Mouse (Mus musculus) midbrain, embryonic 16.5 days (tissue): ENCODE results near the gene Faap24. TPM values are rescaled to one million over a fixed set of nuclear protein-coding genes. Genes with fewer than 3 reads are reported as not detected.

Experiments used
- ATAC-seq: fragments of 200-750 bp; cut with Nextera tagmentation; 2 replicates; pipeline ENCODE4 v1.8.0; 2017; ENCODE audit warnings: moderate TSS enrichment
- H3K27ac ChIP-seq: fragments of 300-500 bp; sonication (generic); 2 replicates; pipeline ENCODE4 v1.5.1; 2014; ENCODE audit warnings: mild to moderate bottlenecking, low read length, mixed read lengths
- H3K27me3 ChIP-seq: fragments of 300-500 bp; sonication (generic); 2 replicates; pipeline ENCODE4 v1.6.1; 2014; ENCODE audit warnings: low read depth, low read length, mixed read lengths; ENCODE audit not compliant: control insufficient read depth, insufficient read depth
- H3K36me3 ChIP-seq: fragments of 300-500 bp; sonication (generic); 2 replicates; pipeline ENCODE4 v1.6.1; 2014; ENCODE audit warnings: mild to moderate bottlenecking, low read length, moderate library complexity, mixed read lengths; ENCODE audit not compliant: control insufficient read depth, insufficient read depth
- H3K4me1 ChIP-seq: fragments of 300-500 bp; sonication (generic); 2 replicates; pipeline ENCODE4 v1.6.1; 2014; ENCODE audit warnings: mild to moderate bottlenecking, low read length, mixed read lengths; ENCODE audit not compliant: control insufficient read depth, insufficient read depth
- H3K4me2 ChIP-seq: fragments of 300-500 bp; sonication (generic); 2 replicates; pipeline ENCODE4 v1.6.1; 2014; ENCODE audit warnings: mild to moderate bottlenecking, low read length, mixed read lengths
- H3K4me3 ChIP-seq: fragments of 300-500 bp; sonication (generic); 2 replicates; pipeline ENCODE4 v1.5.1; 2014; ENCODE audit warnings: low read depth, mild to moderate bottlenecking, low read length, moderate library complexity, mixed read lengths
- H3K9ac ChIP-seq: fragments of 300-500 bp; sonication (generic); 2 replicates; pipeline ENCODE4 v1.6.1; 2014; ENCODE audit warnings: low read depth, low read length, mixed read lengths
- H3K9me3 ChIP-seq: fragments of 300-500 bp; sonication (generic); replicated peaks from 2 replicates; pipeline ENCODE4 v1.6.1; 2014; ENCODE audit warnings: mild to moderate bottlenecking, low read length, mixed read lengths; ENCODE audit not compliant: control insufficient read depth, poor library complexity, severe bottlenecking
- WGBS: fragments of 180-500 bp; shearing (Covaris S2); extraction: QIAGEN DNeasy Blood & Tissue Kit; methylation state at CpG from one replicate; pipeline ENCODE4 v1.1.7; 2014; 5-methylcytosine and 5-hydroxymethylcytosine counted together
- polyA plus RNA-seq: library from polyadenylated mRNA; unstranded; fragments of >200 nt; fragmentation: Nextera tagmentation; extraction: Ambion mirVana; gene quantifications from 2 replicates; pipeline ENCODE4 v1.2.1, GENCODE M21; 2015

The Faap24 gene
- polyA plus RNA-seq, 1 experiment from 2014 or later: 17.7 TPM

GRCm38 (mm10) chr7:35355303-35355872 is 41.2 kb downstream of the Faap24 start:
- H3K27ac ChIP-seq: no peak overlapping the region
- H3K9ac ChIP-seq: no peak overlapping the region
- H3K9me3 ChIP-seq: no peaks in the 10 kb centered on the region
- WGBS: 85% methylated on average over 5 of the region's 5 CpGs
- H3K27me3 ChIP-seq: no peaks in the 10 kb centered on the region
- H3K4me1 ChIP-seq: no peaks in the 10 kb centered on the region
- no peak overlapping the region for H3K4me3 ChIP-seq
- H3K4me2 ChIP-seq: no peak overlapping the region
- H3K36me3 ChIP-seq: no peaks in the 10 kb centered on the region
- no peak for ATAC-seq

- Histone ChIP-seq H3K4me3 (no peak overlapping the region), H3K4me2 (no peak overlapping the region), H3K4me1 (no peaks in the 10 kb centered on the region), H3K27ac (no peak overlapping the region), H3K9me3 (no peaks in the 10 kb centered on the region), H3K27me3 (no peaks in the 10 kb centered on the region), H3K9ac (no peak overlapping the region), H3K36me3 (no peaks in the 10 kb centered on the region)
- 91% methylated on average over 15 of the region's 15 CpGs for WGBS
- no peak for ATAC-seq
Observed at GRCm38 (mm10) chr7:35353306-35353705, 43.3 kb downstream of the Faap24 start.

GRCm38 (mm10) chr7:35351155-35351554 is 45.5 kb downstream of the Faap24 start:
- no peaks in the 10 kb centered on the region for H3K36me3 ChIP-seq
- 92% methylated on average over 3 of the region's 3 CpGs for WGBS
- no peak overlapping the region for H3K4me3 ChIP-seq
- no peak overlapping the region for H3K27ac ChIP-seq
- H3K4me1 ChIP-seq: no peaks in the 10 kb centered on the region
- H3K9me3 ChIP-seq: no peaks in the 10 kb centered on the region
- no peak for ATAC-seq
- no peak overlapping the region for H3K9ac ChIP-seq
- no peaks in the 10 kb centered on the region for H3K27me3 ChIP-seq
- no peak overlapping the region for H3K4me2 ChIP-seq

- Histone ChIP-seq H3K4me3 (no peak overlapping the region), H3K9ac (no peak overlapping the region), H3K4me2 (no peak overlapping the region), H3K27ac (no peak overlapping the region), H3K36me3 (no peaks in the 10 kb centered on the region), H3K4me1 (no peaks in the 10 kb centered on the region), H3K27me3 (no peaks in the 10 kb centered on the region), H3K9me3 (no peaks in the 10 kb centered on the region)
- ATAC-seq: no peak
- 93% methylated on average over 8 of the region's 8 CpGs for WGBS
Observed at GRCm38 (mm10) chr7:35349886-35350684, 46.6 kb downstream of the Faap24 start.

GRCm38 (mm10) chr7:35349022-35349421 is 47.6 kb downstream of the Faap24 start:
- ATAC-seq: no peak
- H3K9me3 ChIP-seq: no peaks in the 10 kb centered on the region
- H3K36me3 ChIP-seq: no peaks in the 10 kb centered on the region
- no peak overlapping the region for H3K27ac ChIP-seq
- H3K4me3 ChIP-seq: no peak overlapping the region
- H3K27me3 ChIP-seq: no peaks in the 10 kb centered on the region
- no peak overlapping the region for H3K4me2 ChIP-seq
- WGBS: 85% methylated on average over 4 of the region's 4 CpGs
- no peak overlapping the region for H3K9ac ChIP-seq
- no peaks in the 10 kb centered on the region for H3K4me1 ChIP-seq

- Histone ChIP-seq H3K27ac (no peak overlapping the region), H3K27me3 (no peaks in the 10 kb centered on the region), H3K9ac (no peak overlapping the region), H3K4me1 (no peaks in the 10 kb centered on the region), H3K4me3 (no peak overlapping the region), H3K9me3 (no peaks in the 10 kb centered on the region), H3K36me3 (no peaks in the 10 kb centered on the region), H3K4me2 (no peak overlapping the region)
- WGBS: 77% methylated on average over 17 of the region's 18 CpGs
- no peak for ATAC-seq
Observed at GRCm38 (mm10) chr7:35347918-35348700, 48.5 kb downstream of the Faap24 start.

- ATAC-seq: no peak
- H3K4me2 ChIP-seq: no peak overlapping the region
- H3K9ac ChIP-seq: no peak overlapping the region
- no peaks in the 10 kb centered on the region for H3K27me3 ChIP-seq
- H3K4me1 ChIP-seq: no peaks in the 10 kb centered on the region
- H3K27ac ChIP-seq: no peak overlapping the region
- H3K36me3 ChIP-seq: no peaks in the 10 kb centered on the region
- no peak overlapping the region for H3K4me3 ChIP-seq
- 96% methylated on average over 5 of the region's 5 CpGs for WGBS
- H3K9me3 ChIP-seq: no peaks in the 10 kb centered on the region
Observed at GRCm38 (mm10) chr7:35344785-35345330, 51.8 kb downstream of the Faap24 start.

- ATAC-seq: no peak
- 74% methylated on average over 4 of the region's 4 CpGs for WGBS
Observed at GRCm38 (mm10) chr7:35342498-35342897, 54.1 kb downstream of the Faap24 start.

More at GRCm38 (mm10) chr7:35342498-35342897, 54.1 kb downstream of the Faap24 start:
- Histone ChIP-seq H3K9ac (no peak overlapping the region), H3K27me3 (no peaks in the 10 kb centered on the region), H3K27ac (no peak overlapping the region), H3K9me3 (no peaks in the 10 kb centered on the region), H3K4me1 (no peaks in the 10 kb centered on the region), H3K4me2 (no peak overlapping the region), H3K4me3 (no peak overlapping the region), H3K36me3 (no peaks in the 10 kb centered on the region)
